Mouse (Mus musculus) neural tube, embryonic 10.5 days (tissue): Measurements from ENCODE around the gene Tmem86b.
A peak's percentile ranks its signal among the peaks of the same experiment; 100 is the strongest.

Experiments used
- DNase-seq: peaks from one replicate; pipeline ENCODE4 v3.0.0-alpha.2; 2017; ENCODE audit warnings: low spot score; ENCODE audit errors: extremely low spot score

Tmem86b gene

DNA sequence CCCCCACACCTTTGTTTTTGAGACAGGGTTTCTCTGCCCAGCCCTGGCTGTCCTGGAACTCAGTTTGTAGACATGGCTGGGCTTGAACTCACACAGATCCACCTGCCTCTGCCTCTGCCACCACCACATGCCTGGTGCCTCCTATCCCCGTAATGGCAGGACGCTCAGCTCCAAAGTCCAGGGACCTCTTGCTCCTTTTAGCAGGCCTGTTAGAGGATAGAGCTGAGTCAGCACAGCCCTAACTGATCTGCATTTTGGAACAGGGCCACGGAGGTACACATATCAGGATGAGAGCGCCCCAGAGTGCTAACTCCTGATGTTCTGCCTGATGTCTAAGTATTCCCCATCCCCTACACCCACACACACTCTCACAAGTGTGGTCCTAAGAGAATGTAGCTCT lies at the start of gene Tmem86b:
TSS of gene Tmem86b (minus strand) at position 392 of the 400 bp plus-strand sequence.
- DNase-seq, result no peak

DNA sequence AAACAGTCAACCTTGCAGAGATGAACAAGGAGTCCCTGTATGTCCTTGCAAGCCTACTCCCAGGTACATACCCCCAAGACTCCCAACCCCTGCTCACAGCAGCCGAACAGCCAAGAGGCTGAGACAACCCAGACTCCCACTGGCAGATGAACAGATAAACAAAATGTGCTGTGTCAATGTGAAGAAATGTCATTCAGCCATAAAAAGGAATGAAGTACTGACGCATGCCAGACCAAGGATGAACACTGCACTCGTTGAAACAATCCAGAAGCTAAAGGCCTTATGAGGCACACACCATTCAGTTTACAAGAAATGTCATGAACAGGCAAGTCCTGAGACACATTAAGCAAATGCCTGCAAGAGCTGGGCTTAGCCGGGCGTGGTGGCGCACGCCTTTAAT lies 44.0 kb upstream of the Tmem86b start:
- DNase-seq, result no peak

DNA sequence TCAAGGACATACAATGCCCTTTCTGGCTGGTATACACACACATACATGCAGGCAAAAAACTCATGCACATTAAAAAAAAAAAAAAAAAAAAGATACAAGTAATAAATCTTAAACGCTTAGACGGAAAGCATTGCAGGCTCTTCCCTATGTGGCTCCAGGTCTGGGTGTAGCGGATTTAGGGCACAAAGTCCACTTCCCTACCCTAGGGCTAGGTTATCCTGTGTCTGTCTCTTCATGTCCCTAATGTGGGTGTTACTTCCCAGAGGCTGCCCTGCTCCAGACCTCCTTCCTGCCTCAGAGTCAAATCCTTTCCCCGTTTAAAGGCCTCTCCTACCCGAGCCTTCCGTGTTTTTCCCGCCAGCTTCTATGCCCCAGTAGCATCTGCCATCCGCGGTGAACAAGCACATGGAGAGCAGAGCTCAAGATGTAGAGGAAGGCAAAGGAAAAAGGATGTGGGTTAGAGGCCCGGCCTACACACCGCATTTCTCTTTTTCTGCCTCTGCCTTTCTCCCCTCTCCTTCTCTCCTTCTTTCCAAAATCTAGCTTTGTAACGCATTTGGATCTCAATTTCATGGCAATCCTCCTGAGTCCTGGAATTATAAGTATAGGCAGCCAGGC lies 43.0 kb upstream of the Tmem86b start:
- no peak for DNase-seq

DNA sequence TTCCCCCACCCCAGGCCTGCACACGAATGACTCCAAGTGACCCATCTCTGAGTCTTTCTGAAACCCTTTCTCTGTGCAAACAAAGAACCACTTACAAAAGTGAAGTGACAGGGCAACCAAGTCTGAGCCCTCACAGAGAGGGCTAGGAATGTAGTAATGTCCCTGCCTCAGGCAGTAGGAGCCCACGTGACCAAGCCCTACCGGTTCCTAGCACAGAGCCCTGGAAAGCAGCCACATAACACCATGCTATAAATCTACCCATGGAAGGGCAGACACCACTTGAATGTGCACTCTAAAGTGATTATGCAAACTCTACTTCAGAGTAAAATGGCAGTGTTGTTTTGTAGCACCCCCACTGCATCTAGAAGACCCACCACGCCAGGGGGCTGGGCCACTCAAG lies 40.7 kb upstream of the Tmem86b start:
- DNase-seq, result no peak

DNA sequence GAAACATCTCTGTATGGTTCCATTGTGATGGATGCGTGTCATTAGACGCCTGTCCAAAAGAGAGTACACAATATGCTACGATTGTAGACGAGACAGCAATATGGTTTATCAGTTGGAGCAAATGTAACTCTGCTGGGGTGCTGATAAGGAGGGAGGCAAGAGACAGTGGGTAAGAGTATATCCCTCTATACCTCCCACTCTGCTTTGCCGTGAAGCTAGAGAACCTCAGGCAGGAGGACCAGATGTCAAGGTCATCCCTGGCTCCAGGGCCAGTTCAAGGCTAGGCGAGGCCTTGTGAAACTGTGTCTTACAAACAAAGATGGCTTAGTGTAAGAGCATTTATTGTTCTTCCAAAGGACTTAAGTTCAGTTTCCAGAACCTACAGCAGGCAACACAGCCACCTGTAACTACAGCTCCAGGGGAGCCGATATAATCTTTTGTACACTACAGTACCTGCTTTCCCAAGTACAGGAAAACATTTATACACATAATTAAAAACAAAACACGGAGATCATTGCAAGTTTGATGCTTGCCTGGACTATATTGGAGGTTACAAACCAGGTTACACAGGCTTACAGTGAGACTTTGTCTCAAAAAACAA lies 39.5 kb upstream of the Tmem86b start:
- no peak for DNase-seq

DNA sequence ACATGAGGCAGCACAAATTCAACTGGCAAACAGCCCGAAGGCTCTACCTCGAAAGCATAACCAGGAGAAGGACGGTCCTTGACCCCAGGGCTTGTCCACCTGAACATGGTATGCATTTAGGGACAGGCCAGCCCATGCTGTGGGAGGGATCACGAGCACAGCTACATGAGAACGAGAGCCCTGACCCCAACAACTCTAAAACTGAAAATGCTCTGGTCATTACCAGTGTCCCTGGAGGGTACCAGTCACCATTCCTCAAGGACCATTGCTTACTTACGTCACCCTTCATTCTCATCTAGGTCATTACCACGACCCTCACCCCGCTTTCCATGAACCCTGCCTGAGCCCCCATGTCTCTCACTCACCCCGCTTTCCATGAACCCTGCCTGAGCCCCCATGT lies 37.9 kb upstream of the Tmem86b start:
- DNase-seq, result no peak

DNA sequence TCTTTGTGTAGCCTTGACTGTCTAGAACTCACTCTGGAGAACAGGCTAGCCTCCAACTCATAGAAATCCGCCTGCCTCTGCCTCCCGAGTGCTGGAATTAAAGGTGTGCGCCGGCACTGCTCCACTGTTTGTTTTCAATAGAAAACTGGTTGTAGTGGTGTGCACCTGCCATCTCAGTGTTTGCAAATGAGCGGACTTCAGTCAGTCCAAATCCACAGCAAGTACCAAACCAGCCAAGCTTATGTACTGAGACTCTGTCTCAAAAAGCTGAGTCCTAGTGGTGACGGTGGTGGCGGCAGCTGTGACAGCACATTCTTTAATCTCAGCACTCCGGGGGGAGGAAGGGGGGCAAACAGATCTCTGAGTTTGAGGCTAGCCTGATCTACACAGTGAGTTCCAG lies 37.3 kb upstream of the Tmem86b start:
- DNase-seq, result no peak

DNA sequence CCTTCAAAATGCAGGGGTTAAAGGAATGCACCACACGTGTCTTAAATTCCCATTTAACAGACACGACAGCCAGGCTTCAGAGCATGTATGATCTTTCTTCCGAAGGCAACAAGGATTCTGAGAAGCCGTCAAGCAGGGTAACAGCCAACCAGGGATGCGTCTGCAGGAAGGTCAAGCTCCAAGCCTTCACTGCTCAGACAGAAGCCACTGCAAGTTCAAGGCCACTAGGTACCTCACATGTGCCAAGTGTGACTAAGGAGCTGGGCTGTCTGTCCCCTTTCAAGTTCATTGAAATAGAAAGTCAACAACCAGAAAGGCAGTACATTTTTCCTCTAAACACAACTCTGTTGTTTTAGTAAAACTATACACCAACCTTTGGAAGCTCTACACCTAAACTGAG lies 35.6 kb upstream of the Tmem86b start:
- DNase-seq, result no peak

DNA sequence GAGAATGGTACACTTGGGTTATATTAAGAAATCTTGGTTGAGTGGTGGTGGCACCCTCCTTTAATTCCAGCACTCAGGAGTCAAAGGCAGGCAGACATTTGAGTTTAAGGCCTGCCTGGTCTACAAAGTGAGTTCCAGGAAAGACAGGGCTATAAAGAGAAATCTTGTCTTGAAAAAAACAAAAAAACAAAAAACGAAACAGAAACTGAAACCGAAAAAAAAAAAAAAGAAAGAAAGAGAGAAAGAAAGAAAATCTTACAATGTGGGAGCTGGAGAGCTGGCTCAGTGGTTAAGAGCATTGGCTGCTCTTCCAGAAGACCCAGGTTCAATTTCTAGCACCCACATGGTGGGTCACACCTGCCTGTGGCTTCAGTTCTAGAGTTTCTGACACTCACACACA lies 32.5 kb upstream of the Tmem86b start:
- no peak for DNase-seq

DNA sequence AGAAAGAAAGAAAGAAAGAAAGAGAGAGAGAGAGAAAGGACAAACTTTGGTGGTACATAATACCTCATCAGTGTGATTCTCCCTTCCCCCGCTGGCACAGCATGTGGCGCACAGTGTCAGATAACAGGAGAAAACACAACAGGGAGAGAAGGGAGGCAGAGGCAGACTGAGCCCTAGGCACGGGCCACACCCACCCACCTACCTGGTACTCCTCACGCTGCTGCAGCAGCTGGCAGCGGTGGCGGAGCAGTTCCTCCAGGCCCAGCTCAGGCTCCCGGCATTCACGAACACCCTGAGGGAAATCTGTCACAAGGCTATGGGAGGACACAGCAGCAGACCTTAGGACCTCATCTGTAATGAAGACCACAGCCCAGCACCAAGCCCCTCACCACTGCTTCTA lies 32.0 kb upstream of the Tmem86b start:
- no peak for DNase-seq

DNA sequence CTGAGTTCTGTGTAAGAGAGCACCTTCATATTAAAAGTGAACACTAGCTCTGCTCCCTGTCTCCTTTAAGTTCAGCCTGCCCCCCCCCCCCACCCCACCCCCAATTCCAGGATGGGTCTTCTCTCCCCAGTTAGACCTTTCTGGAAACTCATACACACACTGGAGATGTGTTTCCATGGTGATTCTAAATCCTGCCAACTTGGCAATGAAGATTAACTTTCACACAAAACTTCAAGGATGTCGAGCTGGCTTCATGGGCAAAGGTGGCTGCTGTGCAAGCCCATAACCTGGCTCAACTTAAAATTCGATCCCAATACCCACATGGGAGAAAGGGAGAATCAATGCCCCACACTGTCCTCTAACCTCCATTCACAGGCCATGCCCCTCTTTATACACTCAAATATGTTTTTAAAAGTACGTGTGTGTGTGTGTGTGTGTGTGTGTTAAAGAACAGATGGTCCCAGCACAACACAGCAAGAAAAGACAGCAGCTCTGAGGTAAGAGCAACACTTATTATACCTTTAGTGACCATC lies 28.8 kb upstream of the Tmem86b start:
- DNase-seq, result no peak

DNA sequence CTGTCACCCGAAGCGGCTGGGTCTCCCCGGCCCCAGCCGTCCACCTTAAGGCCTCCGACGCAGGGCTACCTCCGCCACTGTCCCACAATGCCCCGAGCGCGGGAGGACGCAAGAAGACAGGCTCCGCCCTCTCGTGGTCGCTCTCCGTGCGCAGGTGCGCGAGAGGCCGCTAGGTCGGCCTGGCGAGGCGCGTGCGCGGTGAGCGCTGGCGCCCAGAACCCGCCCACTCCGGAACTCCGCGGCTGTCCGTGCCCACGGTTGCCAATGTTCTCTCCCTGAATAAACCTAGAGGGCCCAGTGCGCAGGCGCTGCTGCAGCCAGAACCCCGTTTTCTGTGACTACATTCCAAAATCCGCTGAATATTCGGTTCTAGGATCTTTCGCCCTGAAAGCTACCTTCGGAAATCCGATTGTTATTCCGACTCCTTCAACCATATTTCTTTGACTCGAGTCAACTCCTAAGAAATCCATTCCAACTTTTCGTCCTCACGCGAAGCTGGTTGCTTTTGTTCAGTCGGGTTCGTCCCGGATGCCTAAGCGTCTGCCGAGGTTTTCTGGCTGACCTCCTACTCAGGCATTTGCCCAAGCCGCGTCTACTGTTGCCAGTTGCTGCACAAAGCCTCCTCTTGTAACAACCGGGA lies 27.8 kb upstream of the Tmem86b start, which contains the start of gene Ppp6r1:
TSS of gene Ppp6r1 (minus strand) at position 108 of the 640 bp plus-strand sequence.
- peak; percentile 91 for DNase-seq

DNA sequence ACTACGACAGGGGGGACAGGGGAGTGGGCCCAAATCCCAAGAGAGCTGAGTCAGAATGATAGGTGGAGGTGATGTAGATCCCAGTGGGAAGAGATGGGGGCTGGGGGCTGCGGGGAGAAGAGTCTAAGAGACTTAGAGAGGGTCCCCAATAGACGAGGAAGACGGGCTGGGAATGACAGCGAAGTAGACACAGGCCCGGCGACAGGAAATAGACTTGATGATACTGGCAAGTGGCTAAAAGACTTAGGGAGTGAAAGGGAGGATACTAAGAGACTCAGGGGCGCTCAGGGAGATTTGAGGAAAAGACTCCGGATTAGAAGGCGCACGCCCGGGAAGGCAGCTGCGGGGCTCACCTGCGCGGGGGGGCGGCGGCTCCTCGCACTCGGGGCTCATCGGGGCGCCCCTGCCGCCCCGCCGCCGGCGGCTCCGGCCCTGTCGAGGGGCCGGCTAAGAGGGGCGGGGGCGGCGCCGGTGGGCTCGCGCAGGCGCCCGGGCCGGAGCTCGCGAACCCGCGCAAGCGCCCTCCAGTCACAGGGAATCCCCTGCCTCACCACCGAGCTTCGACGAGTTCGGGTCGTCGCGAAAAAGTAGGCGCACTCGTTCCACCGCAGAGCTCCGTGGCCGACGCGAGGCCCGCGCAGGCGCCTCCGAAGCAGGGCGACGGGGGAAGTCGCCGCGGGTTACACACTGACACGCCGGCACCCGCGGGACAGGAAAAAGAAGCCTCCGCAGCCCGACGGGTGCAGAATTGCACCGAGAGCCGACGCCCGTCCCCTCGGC lies 27.1 kb upstream of the Tmem86b start:
- DNase-seq, result no peak

DNA sequence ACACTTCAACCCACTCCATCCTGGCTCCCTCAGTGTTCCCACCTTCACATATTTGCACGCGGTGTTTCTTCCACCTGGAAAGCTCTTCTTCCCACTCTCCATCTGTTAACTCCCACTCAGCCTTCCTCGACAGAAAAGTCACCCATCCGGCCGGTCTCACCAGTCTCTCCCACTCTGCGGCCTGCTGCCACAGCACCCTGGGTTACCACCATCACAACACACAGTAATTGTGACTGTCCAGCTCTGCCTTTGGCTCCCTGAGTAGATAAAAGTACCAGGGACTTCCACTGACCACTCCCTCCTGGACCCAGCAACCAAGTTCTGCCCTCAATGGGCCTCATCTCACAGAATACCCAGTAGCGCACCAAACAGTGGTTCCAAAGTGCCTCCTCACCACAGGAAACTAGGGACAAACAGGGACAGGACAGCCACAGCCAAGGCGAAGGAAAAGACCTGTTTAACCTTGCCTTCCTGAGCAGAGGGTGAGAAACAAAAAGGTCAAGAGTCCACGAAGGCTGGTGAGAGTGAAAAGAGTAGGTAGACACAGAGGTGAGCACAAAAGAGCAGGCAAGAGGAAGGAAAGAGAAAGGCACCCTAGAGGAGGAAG lies 26.4 kb upstream of the Tmem86b start:
- no peak for DNase-seq

DNA sequence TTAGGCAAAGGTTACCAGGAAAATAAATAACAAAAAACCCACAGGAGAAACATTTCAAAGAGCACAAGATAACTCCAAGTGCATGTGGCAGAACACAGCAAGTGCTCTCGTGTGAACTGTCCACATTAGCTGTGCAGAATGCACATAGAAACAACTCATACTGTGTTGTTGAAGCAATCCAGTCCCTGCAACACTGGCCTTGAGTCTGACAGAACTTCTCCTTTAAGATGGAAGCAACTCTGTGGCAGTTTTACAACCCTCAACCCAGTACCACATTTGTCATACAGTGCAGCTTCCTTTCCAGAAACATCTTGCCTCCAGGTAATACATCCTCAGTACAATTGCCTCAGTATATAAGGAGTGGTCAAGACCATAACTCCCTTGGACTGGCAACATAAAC lies 25.6 kb upstream of the Tmem86b start:
- DNase-seq, result no peak

DNA sequence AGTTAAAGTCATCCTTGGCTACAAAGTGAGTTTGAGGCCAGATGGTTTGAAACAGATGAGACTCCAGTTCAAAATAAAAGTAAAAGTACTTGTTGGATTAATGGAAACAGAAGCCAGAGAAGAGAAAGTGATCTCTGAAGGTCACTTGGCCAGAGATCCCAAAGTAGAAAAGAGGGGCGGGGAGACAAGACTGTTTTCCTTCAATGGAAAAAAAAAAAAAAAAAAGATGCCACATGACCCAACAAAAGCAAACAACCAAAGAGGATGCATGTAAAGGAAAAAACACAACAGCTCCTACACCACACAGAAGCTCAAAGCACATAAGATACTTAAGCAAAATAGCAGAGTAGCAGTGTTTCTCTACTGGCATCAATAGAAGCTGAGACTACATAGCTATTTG lies 24.7 kb upstream of the Tmem86b start:
- no peak for DNase-seq

DNA sequence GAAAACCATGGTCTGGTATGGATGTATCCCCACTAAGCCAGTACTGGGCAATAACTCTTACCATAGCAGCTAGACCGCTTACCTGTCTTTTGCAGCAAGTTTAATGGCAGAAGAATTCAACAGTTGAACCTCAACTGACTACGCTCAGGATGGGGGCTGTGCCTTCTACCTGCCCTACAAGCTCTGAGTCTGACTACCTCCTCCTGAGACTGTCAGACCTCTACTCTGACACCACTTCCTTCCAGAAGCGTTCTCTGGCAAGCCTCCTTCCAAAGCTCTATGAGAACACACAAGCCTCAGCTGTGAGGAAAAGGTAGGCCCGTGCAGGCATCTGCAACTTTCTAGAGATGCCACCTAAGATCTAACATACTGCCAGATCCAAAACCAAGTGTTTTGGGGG lies 24.2 kb upstream of the Tmem86b start:
- DNase-seq, result no peak

DNA sequence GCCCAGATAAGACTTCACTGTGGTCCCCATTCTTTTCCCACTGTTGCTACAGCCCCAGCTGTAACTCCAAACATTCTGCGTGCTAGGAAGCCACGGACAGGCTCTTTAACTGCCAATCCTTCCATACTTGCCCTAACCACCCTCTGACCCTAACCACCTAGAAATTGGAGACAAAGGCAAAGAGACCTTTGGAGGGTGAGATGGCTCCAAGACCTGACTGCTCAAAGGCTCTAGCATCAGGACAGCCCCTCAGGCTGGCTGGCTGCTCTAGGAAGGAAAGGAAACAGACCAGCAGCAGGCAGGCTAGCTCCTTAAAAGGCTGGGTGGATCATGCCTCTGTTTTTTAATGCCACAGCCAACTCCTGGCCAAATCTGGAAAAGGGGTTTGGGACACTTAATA lies 23.0 kb upstream of the Tmem86b start:
- no peak for DNase-seq

DNA sequence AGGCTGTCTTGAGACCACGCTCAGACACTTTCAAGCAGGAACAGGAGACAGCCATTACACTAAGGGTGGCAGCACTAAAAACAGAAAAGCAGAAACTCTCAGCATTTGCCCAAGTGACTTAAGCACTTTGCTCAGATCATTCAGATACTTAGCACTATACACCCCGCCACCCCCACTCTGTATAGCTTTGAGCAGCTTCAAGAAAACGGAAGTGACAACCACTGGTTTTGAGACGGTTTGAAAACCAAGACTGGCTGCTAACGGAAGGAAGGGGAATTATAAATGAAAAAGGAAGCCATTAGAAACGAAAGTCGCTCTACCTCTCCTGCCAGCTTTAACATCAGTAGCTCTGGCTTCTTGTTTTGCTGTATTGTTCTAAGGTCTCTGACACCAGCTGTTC lies 22.6 kb upstream of the Tmem86b start:
- DNase-seq, result no peak

DNA sequence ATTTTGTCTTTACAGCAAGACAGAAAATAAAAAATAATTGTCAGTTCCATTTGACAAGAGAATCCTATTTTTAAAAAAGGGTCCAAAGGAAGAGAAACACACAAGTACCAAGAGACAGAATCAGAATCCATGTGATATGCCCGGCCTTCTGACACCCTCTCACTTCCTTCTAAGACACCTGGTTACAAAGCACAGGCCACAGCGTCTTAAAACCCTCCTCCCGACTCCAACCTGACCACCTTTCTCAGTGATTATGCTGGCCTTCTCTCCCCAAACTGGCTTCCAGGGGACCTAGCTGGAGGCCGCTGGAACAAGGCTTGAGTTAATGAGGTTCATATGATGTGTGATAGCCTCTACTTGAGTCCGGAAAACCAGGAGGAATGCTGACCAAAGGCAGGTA lies 22.1 kb upstream of the Tmem86b start:
- no peak for DNase-seq

DNA sequence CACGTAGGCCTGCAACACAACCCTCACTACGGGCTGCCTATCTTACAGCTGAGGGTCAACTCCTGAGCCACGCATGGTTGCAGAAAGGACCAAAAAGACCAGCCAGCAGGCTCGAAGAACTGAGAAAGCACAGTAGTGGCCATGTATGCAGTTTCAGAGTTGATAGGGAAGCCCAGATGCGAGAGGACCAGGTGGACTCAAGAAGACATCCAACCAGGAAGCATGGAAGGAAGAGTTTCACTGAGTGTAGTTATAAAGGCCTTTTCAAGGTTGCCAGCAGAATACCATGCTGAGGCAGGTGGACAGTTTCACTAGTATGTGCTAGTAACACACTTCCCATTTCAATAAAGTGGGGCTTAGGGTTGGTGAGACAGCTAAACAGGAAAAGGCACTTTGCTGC lies 21.5 kb upstream of the Tmem86b start:
- DNase-seq, result no peak

DNA sequence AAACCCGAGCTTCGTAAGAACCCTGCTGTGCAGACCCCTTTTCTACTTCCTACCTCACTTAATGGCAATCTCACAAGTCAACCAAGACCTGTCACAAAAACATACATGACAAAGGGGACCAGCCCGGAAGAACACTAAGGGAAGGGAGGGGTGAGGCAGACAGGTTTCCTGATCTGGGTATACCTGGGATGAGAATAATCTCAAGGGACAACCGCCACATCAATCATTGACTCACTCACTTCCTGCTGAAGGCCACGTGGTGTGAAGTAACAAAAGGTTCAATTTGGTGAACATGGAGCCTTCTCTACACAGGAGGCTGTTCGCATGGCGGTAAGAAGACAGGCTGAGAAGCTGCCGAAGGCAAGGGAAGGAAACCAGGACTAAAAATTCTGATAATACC lies 20.4 kb upstream of the Tmem86b start:
- DNase-seq, result no peak
